Mouse (Mus musculus) spleen, adult 2 months (tissue): ENCODE measurements around the gene Parp1.

Experiments used
- CTCF ChIP-seq: fragments of 200-500 bp; IDR thresholded peaks from 2 replicates; pipeline ENCODE4 v1.5.1; 2011; ENCODE audit warnings: mild to moderate bottlenecking, inconsistent platforms; ENCODE audit not compliant: insufficient read depth, insufficient read length, insufficient replicate concordance; ENCODE audit errors: extremely low read depth
- POLR2A ChIP-seq: fragments of 200-500 bp; IDR thresholded peaks from 2 replicates; pipeline ENCODE4 v1.6.1; 2011; ENCODE audit warnings: low read depth, low read length, inconsistent platforms

GRCm38 (mm10) chr1:180546798-180547750 lies 21.6 kb upstream of the Parp1 start:
- TF ChIP-seq POLR2A (no peak), CTCF (no peak)
